Mouse (Mus musculus): ENCODE results near the gene Ajap1.

The Ajap1 gene

DNA sequence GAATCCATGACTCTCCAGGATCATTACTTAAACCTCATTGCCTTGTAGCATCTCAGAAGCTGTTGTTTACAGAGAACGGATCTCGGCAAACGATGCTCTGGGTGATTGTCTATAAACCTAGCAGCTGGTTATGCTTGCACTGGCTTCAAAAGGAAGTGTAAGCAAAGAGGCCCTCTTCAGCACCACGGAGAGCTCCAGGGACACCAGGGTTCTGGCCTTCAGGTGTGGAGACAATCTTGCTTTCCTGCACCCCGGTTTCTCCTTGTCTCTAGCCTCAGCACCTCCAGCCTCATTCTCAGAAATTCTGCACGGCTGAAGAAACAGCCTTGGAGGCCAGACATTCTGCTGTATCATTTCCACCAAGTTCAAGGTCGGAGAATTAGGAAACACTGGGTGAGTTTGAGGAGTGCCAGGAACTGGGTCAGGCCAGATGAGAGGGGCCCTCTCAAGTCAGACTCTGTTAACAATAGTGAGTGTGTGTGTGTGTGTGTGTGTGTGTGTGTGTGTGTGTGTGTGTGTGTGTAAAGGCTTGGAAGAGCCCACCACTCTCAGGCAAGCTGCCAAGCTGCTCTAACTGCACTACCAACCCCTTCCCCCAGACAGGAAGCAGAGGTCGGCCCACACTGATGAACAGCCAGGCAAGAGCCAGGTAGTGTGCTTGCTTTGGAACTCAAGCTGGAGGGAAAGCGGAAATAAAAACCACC lies 124.9 kb downstream of the Ajap1 start:
- CTCF ChIA-PET = no interaction called here

DNA sequence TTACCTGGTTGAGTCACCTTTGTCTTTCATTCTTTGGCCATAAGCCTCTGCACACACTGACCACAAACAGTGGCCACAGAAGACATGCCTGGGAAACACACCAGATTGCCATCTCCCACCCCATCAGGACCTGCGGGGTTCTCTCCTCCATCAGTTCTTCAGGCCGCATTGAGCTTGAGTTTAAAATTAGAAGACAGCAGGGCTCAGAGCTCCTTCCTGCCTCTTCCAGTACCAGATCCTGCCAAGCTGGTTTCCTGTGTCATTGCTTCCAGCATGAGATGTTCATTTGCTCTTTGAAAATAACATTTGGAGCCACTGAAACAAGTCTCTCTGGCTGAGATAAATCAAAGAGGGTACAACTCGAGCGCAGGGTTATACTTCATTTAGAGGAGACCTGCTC lies 126.4 kb downstream of the Ajap1 start:
- CTCF ChIA-PET = no interaction called here

DNA sequence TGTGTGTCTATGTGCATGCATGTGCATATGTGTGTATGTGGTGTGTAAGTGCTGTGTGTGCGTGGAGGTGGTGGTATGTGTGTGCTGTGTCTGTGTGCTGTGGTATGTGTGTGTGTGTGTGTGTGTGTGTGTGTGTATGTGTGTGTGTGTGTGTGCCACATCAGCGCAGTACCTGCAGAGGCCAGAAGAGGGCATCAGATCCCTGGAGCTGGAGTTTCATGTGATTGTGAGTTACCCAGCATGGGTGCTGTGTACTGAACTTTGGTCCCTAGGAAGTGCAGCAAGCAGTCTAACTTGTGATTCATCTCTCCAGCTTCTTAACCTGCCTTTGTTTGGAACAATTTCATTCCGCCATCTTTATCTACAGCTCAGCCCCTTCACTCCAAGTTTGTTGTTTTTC lies 137.6 kb downstream of the Ajap1 start:
- CTCF ChIA-PET = no interaction called here

DNA sequence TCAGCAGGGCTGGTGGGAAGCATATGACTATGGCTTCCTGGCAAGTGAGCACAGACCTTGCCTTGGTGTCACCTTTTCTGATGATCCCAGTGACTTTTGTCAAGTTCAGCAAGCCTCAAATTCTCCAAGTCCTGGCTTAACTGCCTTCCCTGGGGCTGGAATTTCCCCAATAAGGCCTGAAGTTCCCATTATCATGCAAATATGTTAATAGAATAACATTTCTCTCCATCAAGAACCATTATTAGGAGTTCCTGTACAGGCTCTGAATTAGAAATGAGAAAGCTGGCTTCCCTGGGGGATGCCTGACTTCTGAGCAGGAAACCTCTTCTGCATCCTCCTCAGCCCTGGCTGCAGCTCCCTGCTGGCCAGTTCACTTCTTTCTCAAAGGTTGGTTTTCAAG lies 141.7 kb downstream of the Ajap1 start:
- CTCF ChIA-PET = no interaction called here

DNA sequence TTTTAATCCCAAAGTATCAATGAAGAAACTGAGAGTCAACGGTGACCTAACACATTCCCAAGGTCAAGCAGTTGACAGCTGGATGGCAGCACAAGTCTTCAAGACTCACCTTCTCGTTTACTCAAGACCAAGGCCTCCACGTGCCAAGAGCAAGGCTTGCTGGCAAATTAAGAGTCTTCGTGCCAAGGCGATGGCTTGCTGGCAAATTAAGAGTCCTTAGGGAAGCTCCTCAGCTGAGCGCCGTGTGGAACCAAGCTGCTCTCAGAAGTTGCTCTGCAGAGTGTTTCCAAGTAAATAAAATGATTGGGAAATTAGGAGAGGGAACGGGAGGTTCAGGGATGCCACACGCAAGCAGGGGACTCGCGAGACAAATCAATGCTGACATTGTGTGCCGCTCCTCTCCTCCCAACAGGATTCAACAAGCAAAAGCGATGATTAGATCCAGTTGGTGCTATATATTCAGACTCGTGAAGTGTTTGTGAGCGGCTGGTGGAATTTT lies 147.3 kb downstream of the Ajap1 start:
- CTCF ChIA-PET = no interaction called here

DNA sequence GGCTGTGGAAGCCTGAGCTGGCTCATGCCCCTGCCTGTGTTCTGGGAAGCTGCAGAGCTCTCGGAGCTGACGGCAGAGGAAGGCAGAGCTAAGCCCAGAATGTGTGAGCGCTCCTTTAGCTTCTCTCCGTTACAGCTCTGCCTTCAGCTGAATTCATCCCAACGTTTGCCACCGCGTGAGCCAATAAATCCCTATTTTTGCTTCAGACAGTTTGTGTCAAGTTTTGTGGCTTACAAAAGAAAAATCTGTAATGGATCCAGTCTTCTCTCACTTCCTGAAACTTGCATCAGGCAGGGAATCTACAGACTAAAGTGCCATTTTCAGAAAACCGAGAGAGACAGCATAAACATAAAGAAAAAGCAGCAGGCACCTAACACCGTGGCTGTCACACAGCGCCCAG lies 154.8 kb downstream of the Ajap1 start:
- CTCF ChIA-PET = no interaction called here
